Mouse (Mus musculus) lung, postnatal 0 days (tissue): Measurements from ENCODE around the gene Adora3.

Experiments
- CTCF ChIP-seq: IDR thresholded peaks from 2 replicates; pipeline ENCODE4 v1.5.1; 2016; ENCODE audit warnings: antibody characterized with exemption, mild to moderate bottlenecking
- EP300 ChIP-seq: IDR thresholded peaks from 2 replicates; pipeline ENCODE4 v1.6.1; 2016; ENCODE audit warnings: antibody characterized with exemption, mild to moderate bottlenecking, control low read depth

- TF ChIP-seq CTCF (no peak), EP300 (no peak)
Measured at GRCm38 (mm10) chr3:105892572-105893495, 22.2 kb downstream of the Adora3 start.
